Mouse (Mus musculus): ENCODE data around the gene Scarb2. TPM values are rescaled to one million over a fixed set of nuclear protein-coding genes. Genes with fewer than 3 reads are reported as not detected.

Gene Scarb2
- total and polyA plus RNA-seq, 2 experiments = 28.5 to 112 TPM

- peaks cover 20% of the 10 kb centered on the region for H3K4me1 ChIP-seq (ENCODE audit: control insufficient read depth, insufficient read depth, low read length)
- peak overlapping the region; percentile 63 for H3K4me3 ChIP-seq (ENCODE audit: insufficient read depth, low read depth, low read length)
- TF ChIP-seq POLR2A (IDR thresholded peaks at IDR 0.05; ENCODE audit: extremely low read depth, insufficient read depth, low read length) (no peak), CTCF (IDR thresholded peaks at IDR 0.05; ENCODE audit: low read depth, low read length) (peak; percentile 44)
- H3K27me3 ChIP-seq (ENCODE audit: control insufficient read depth, insufficient read depth, low read length) = no peaks in the 10 kb centered on the region
- peaks cover 32% of the 10 kb centered on the region for H3K79me2 ChIP-seq (ENCODE audit: control insufficient read depth, insufficient read depth, low read length)
- whole genome bisulfite sequencing = 1% methylated on average over 4 of the region's 4 CpGs
- peaks cover 4% of the 10 kb centered on the region for H3K36me3 ChIP-seq (ENCODE audit: control insufficient read depth, insufficient read depth, low read length)
- H3K27ac ChIP-seq (replicated peaks; ENCODE audit: insufficient read depth, low read depth, low read length) = peak overlapping the region; percentile 92
- DNase-seq (ENCODE audit: extremely low read depth, low read depth, low spot score) = peak; percentile 75
- H3K9ac ChIP-seq (ENCODE audit: low read depth, low read length) = peak overlapping the region; percentile 81
Measured at GRCm38 (mm10) chr5:92506301-92506729, 318 bp downstream of the Scarb2 start.

GRCm38 (mm10) chr5:92505402-92505865 lies 1.2 kb downstream of the Scarb2 start:
- peak; percentile 81 for DNase-seq (ENCODE audit: extremely low read depth, low read depth, low spot score)
- TF ChIP-seq POLR2A (IDR thresholded peaks at IDR 0.05; ENCODE audit: extremely low read depth, insufficient read depth, low read length) = peak; percentile 75
- TF ChIP-seq CTCF (IDR thresholded peaks at IDR 0.05; ENCODE audit: low read depth, low read length) = peak; percentile 85
- under 1% methylated on average over 48 of the region's 48 CpGs for WGBS

GRCm38 (mm10) chr5:92504676-92505400 lies 1.8 kb downstream of the Scarb2 start:
- Histone ChIP-seq H3K4me1 (ENCODE audit: control insufficient read depth, insufficient read depth, low read length) (peaks cover 29% of the 10 kb centered on the region), H3K27me3 (ENCODE audit: control insufficient read depth, insufficient read depth, low read length) (no peaks in the 10 kb centered on the region), H3K9ac (ENCODE audit: low read depth, low read length) (peak overlapping the region; percentile 94), H3K79me2 (ENCODE audit: control insufficient read depth, insufficient read depth, low read length) (peaks cover 45% of the 10 kb centered on the region), H3K27ac (replicated peaks; ENCODE audit: insufficient read depth, low read depth, low read length) (peak overlapping the region; percentile 93), H3K4me3 (ENCODE audit: insufficient read depth, low read depth, low read length) (peak overlapping the region; percentile 90), H3K36me3 (ENCODE audit: control insufficient read depth, insufficient read depth, low read length) (peaks cover 4% of the 10 kb centered on the region)
- peak; percentile 77 for DNase-seq (ENCODE audit: extremely low read depth, low read depth, low spot score)
- WGBS = under 1% methylated on average over 35 of the region's 35 CpGs
- TF ChIP-seq POLR2A (IDR thresholded peaks at IDR 0.05; ENCODE audit: extremely low read depth, insufficient read depth, low read length) = peak; percentile 50; the same call in 1 of the 2 replicates
- TF ChIP-seq CTCF (IDR thresholded peaks at IDR 0.05; ENCODE audit: low read depth, low read length) = no peak

More at GRCm38 (mm10) chr5:92505402-92505865, 1.2 kb downstream of the Scarb2 start:
- Histone ChIP-seq H3K4me1 (ENCODE audit: control insufficient read depth, insufficient read depth, low read length) (peaks cover 26% of the 10 kb centered on the region), H3K27me3 (ENCODE audit: control insufficient read depth, insufficient read depth, low read length) (no peaks in the 10 kb centered on the region), H3K9ac (ENCODE audit: low read depth, low read length) (peak overlapping the region; percentile 94), H3K79me2 (ENCODE audit: control insufficient read depth, insufficient read depth, low read length) (peaks cover 39% of the 10 kb centered on the region), H3K36me3 (ENCODE audit: control insufficient read depth, insufficient read depth, low read length) (peaks cover 4% of the 10 kb centered on the region), H3K27ac (replicated peaks; ENCODE audit: insufficient read depth, low read depth, low read length) (peak overlapping the region; percentile 93), H3K4me3 (ENCODE audit: insufficient read depth, low read depth, low read length) (peak overlapping the region; percentile 90)

- DNase-seq (ENCODE audit: extremely low read depth, low read depth, low spot score) = no peak
- Histone ChIP-seq H3K9ac (ENCODE audit: low read depth, low read length) (peak overlapping the region; percentile 94), H3K27ac (replicated peaks; ENCODE audit: insufficient read depth, low read depth, low read length) (peak overlapping the region; percentile 93), H3K79me2 (ENCODE audit: control insufficient read depth, insufficient read depth, low read length) (peaks cover 45% of the 10 kb centered on the region), H3K27me3 (ENCODE audit: control insufficient read depth, insufficient read depth, low read length) (no peaks in the 10 kb centered on the region), H3K36me3 (ENCODE audit: control insufficient read depth, insufficient read depth, low read length) (peaks cover 4% of the 10 kb centered on the region), H3K4me1 (ENCODE audit: control insufficient read depth, insufficient read depth, low read length) (peaks cover 35% of the 10 kb centered on the region), H3K4me3 (ENCODE audit: insufficient read depth, low read depth, low read length) (peak overlapping the region; percentile 90)
- 27% methylated on average over 7 of the region's 7 CpGs for WGBS
- TF ChIP-seq POLR2A (IDR thresholded peaks at IDR 0.05; ENCODE audit: extremely low read depth, insufficient read depth, low read length) = no peak
- TF ChIP-seq CTCF (IDR thresholded peaks at IDR 0.05; ENCODE audit: low read depth, low read length) = no peak
Measured at GRCm38 (mm10) chr5:92503856-92504618, 2.6 kb downstream of the Scarb2 start.

- 59% methylated on average over 9 of the region's 9 CpGs for WGBS
- no peak for DNase-seq (ENCODE audit: extremely low read depth, low read depth, low spot score)
- peaks cover 4% of the 10 kb centered on the region for H3K36me3 ChIP-seq (ENCODE audit: control insufficient read depth, insufficient read depth, low read length)
- H3K9ac ChIP-seq (ENCODE audit: low read depth, low read length) = peak overlapping the region; percentile 21; the same call in 1 of the 2 replicates
- H3K79me2 ChIP-seq (ENCODE audit: control insufficient read depth, insufficient read depth, low read length) = peaks cover 45% of the 10 kb centered on the region
- TF ChIP-seq POLR2A (IDR thresholded peaks at IDR 0.05; ENCODE audit: extremely low read depth, insufficient read depth, low read length) = no peak
- H3K4me1 ChIP-seq (ENCODE audit: control insufficient read depth, insufficient read depth, low read length) = peaks cover 39% of the 10 kb centered on the region
- H3K27me3 ChIP-seq (ENCODE audit: control insufficient read depth, insufficient read depth, low read length) = no peaks in the 10 kb centered on the region
- H3K4me3 ChIP-seq (ENCODE audit: insufficient read depth, low read depth, low read length) = peak overlapping the region; percentile 90
- peak overlapping the region; percentile 44 for H3K27ac ChIP-seq (replicated peaks; ENCODE audit: insufficient read depth, low read depth, low read length)
Measured at GRCm38 (mm10) chr5:92503356-92503847, 3.2 kb downstream of the Scarb2 start.
